Comparison of ENCODE assay signal across 11 mouse cellular contexts in genomic region chr5:72883706-72884105, GRCm38 (mm10).
"Had no signal": no experiment of that assay in that cellular context is flagged by ENCODE, and none has a peak within 500 bp of the region (broad histone marks: within the 10 kb centered on the region; RNA-seq: fewer than 3 reads in every experiment).

No protein-coding gene starts in this region.

- ATAC-seq: liver, embryonic 12.5 days had no signal

- H3K9ac ChIP-seq: limb, embryonic 13.5 days; liver, embryonic 12.5 days; lung, embryonic 15.5 days had no signal

- DNase-seq: kidney, adult 18-20 months; kidney, postnatal 10 days; left cerebral cortex, postnatal 4 days; lung, postnatal 4 days; midbrain, embryonic 14.5 days; right cerebral cortex, postnatal 14 days; thymus, postnatal 36 days had no signal

- H3K27me3 ChIP-seq: lung, embryonic 15.5 days had no signal

- H3K36me3 ChIP-seq: limb, embryonic 13.5 days; liver, embryonic 12.5 days; lung, embryonic 15.5 days; midbrain, embryonic 10.5 days had no signal

- H3K4me2 ChIP-seq: limb, embryonic 13.5 days; liver, embryonic 12.5 days; lung, embryonic 15.5 days had no signal

- H3K4me3 ChIP-seq: limb, embryonic 13.5 days; liver, embryonic 12.5 days; lung, embryonic 15.5 days; midbrain, embryonic 10.5 days had no signal

- H3K4me1 ChIP-seq: liver, embryonic 12.5 days; lung, embryonic 15.5 days had no signal

- H3K9me3 ChIP-seq: limb, embryonic 13.5 days; liver, embryonic 12.5 days; lung, embryonic 15.5 days; midbrain, embryonic 10.5 days had no signal

- H3K27ac ChIP-seq: limb, embryonic 13.5 days; liver, embryonic 12.5 days; lung, embryonic 15.5 days; midbrain, embryonic 10.5 days had no signal
